Mouse (Mus musculus) lung, embryonic 14.5 days (tissue): Measurements from ENCODE around the gene Iqcf3. TPM values are rescaled to one million over a fixed set of nuclear protein-coding genes. Genes with fewer than 3 reads are reported as not detected.

Experiments
- ATAC-seq: fragments of 200-750 bp; cut with Nextera tagmentation; 2 replicates; pipeline ENCODE4 v1.8.0; 2017; ENCODE audit warnings: mild to moderate bottlenecking, moderate TSS enrichment, moderate library complexity; ENCODE audit not compliant: insufficient read depth
- DNase-seq: peaks from one replicate; pipeline ENCODE4 v3.0.0-alpha.2; 2015
- H3K27ac ChIP-seq: fragments of 300-500 bp; sonication (generic); 2 replicates; pipeline ENCODE4 v1.5.1; 2014; ENCODE audit warnings: low read depth, mild to moderate bottlenecking, moderate library complexity
- H3K27me3 ChIP-seq: fragments of 300-500 bp; sonication (generic); 2 replicates; pipeline ENCODE4 v1.6.1; 2014; ENCODE audit warnings: low read length, control low read depth; ENCODE audit not compliant: insufficient read depth
- H3K36me3 ChIP-seq: fragments of 300-500 bp; sonication (generic); 2 replicates; pipeline ENCODE4 v1.6.1; 2014; ENCODE audit warnings: control low read depth; ENCODE audit not compliant: insufficient read depth
- H3K4me1 ChIP-seq: fragments of 300-500 bp; sonication (generic); 2 replicates; pipeline ENCODE4 v1.6.1; 2014; ENCODE audit warnings: antibody characterized with exemption, control low read depth; ENCODE audit not compliant: insufficient read depth
- H3K4me2 ChIP-seq: fragments of 300-500 bp; sonication (generic); 2 replicates; pipeline ENCODE4 v1.6.1; 2014; ENCODE audit warnings: mild to moderate bottlenecking
- H3K4me3 ChIP-seq: fragments of 300-500 bp; sonication (generic); 2 replicates; pipeline ENCODE4 v1.5.1; 2014; ENCODE audit warnings: low read depth, low read length
- H3K9ac ChIP-seq: fragments of 300-500 bp; sonication (generic); 2 replicates; pipeline ENCODE4 v1.6.1; 2014
- H3K9me3 ChIP-seq: fragments of 300-500 bp; sonication (generic); 2 replicates; pipeline ENCODE4 v1.6.1; 2016; ENCODE audit warnings: low read depth, low read length, control low read depth
- CTCF ChIP-seq: IDR thresholded peaks from 2 replicates; pipeline ENCODE4 v1.5.1; 2016; ENCODE audit warnings: antibody characterized with exemption, low read depth
- WGBS: fragments of 180-500 bp; shearing (Covaris S2); extraction: QIAGEN DNeasy Blood & Tissue Kit; methylation state at CpG from one replicate; pipeline ENCODE4 v1.1.7; 2014; 5-methylcytosine and 5-hydroxymethylcytosine counted together
- polyA plus RNA-seq: library from polyadenylated mRNA; unstranded; fragments of >200 nt; fragmentation: Nextera tagmentation; extraction: Ambion mirVana; gene quantifications from 2 replicates; pipeline ENCODE4 v1.2.1, GENCODE M21; 2014

The Iqcf3 gene
- polyA plus RNA-seq, 1 experiment from 2014 or later, result not detected

- Histone ChIP-seq H3K4me3 (no peak overlapping the region), H3K4me2 (no peak overlapping the region), H3K27ac (no peak overlapping the region), H3K27me3 (no peaks in the 10 kb centered on the region), H3K9ac (no peak overlapping the region), H3K36me3 (no peaks in the 10 kb centered on the region), H3K4me1 (no peaks in the 10 kb centered on the region), H3K9me3 (no peaks in the 10 kb centered on the region)
- 75% methylated on average over 7 of the region's 7 CpGs for WGBS
- ATAC-seq, result no peak
- TF ChIP-seq CTCF, result no peak
- no peak for DNase-seq
Measured at GRCm38 (mm10) chr9:106580016-106580415, 18.6 kb upstream of the Iqcf3 start.

- Histone ChIP-seq H3K27ac (no peak overlapping the region), H3K9me3 (no peaks in the 10 kb centered on the region), H3K4me3 (no peak overlapping the region), H3K36me3 (no peaks in the 10 kb centered on the region), H3K9ac (no peak overlapping the region), H3K4me2 (no peak overlapping the region), H3K27me3 (no peaks in the 10 kb centered on the region), H3K4me1 (no peaks in the 10 kb centered on the region)
- 72% methylated on average over 2 of the region's 2 CpGs for WGBS
- no peak for ATAC-seq
- no peak for TF ChIP-seq CTCF
- no peak for DNase-seq
Measured at GRCm38 (mm10) chr9:106576112-106576511, 14.7 kb upstream of the Iqcf3 start.

- no peak for TF ChIP-seq CTCF
- Histone ChIP-seq H3K36me3 (no peaks in the 10 kb centered on the region), H3K27ac (no peak overlapping the region), H3K9me3 (no peaks in the 10 kb centered on the region), H3K9ac (no peak overlapping the region), H3K4me1 (no peaks in the 10 kb centered on the region), H3K4me3 (no peak overlapping the region), H3K27me3 (no peaks in the 10 kb centered on the region), H3K4me2 (no peak overlapping the region)
- no peak for DNase-seq
- 85% methylated on average over 5 of the region's 5 CpGs for WGBS
- no peak for ATAC-seq
Measured at GRCm38 (mm10) chr9:106573366-106573765, 11.9 kb upstream of the Iqcf3 start.

GRCm38 (mm10) chr9:106572186-106572585, 10.8 kb upstream of the Iqcf3 start:
- Histone ChIP-seq H3K9ac (no peak overlapping the region), H3K9me3 (no peaks in the 10 kb centered on the region), H3K4me3 (no peak overlapping the region), H3K27me3 (no peaks in the 10 kb centered on the region), H3K4me2 (no peak overlapping the region), H3K4me1 (no peaks in the 10 kb centered on the region), H3K27ac (no peak overlapping the region), H3K36me3 (no peaks in the 10 kb centered on the region)
- no peak for DNase-seq
- 74% methylated on average over 2 of the region's 2 CpGs for WGBS
- no peak for ATAC-seq
- no peak for TF ChIP-seq CTCF

GRCm38 (mm10) chr9:106570896-106571295, 9.5 kb upstream of the Iqcf3 start, which contains the start of gene Iqcf4:
Iqcf4 (minus strand) TSS chr9:106570996.
- DNase-seq (no peak), ATAC-seq (no peak)
- Histone ChIP-seq H3K9ac (no peak within 1 kb of the TSS), H3K4me1 (no peaks in the 10 kb centered on the region), H3K36me3 (no peaks in the 10 kb centered on the region), H3K27me3 (no peaks in the 10 kb centered on the region), H3K27ac (no peak within 1 kb of the TSS), H3K4me2 (no peak within 1 kb of the TSS), H3K4me3 (no peak within 1 kb of the TSS), H3K9me3 (no peaks in the 10 kb centered on the region)
- TF ChIP-seq CTCF, result no peak
- WGBS, result 81% methylated on average over 7 of the region's 7 CpGs

GRCm38 (mm10) chr9:106566437-106566836, 5.0 kb upstream of the Iqcf3 start:
- WGBS, result 48% methylated on average over 11 of the region's 11 CpGs
- no peak for ATAC-seq

GRCm38 (mm10) chr9:106564025-106564424, 2.6 kb upstream of the Iqcf3 start:
- H3K27me3 ChIP-seq, result no peaks in the 10 kb centered on the region
- H3K9me3 ChIP-seq, result no peaks in the 10 kb centered on the region
- no peak overlapping the region for H3K4me2 ChIP-seq
- no peaks in the 10 kb centered on the region for H3K36me3 ChIP-seq
- ATAC-seq (no peak), DNase-seq (no peak)
- no peak overlapping the region for H3K4me3 ChIP-seq
- H3K27ac ChIP-seq, result no peak overlapping the region
- no peak overlapping the region for H3K9ac ChIP-seq
- H3K4me1 ChIP-seq, result no peaks in the 10 kb centered on the region
- no peak for TF ChIP-seq CTCF
- 70% methylated on average over 8 of the region's 8 CpGs for WGBS

More at GRCm38 (mm10) chr9:106566437-106566836, 5.0 kb upstream of the Iqcf3 start:
- TF ChIP-seq CTCF, result no peak
- no peaks in the 10 kb centered on the region for H3K27me3 ChIP-seq
- H3K9me3 ChIP-seq, result no peaks in the 10 kb centered on the region
- H3K27ac ChIP-seq, result no peak overlapping the region
- peak; percentile 27 for DNase-seq
- H3K36me3 ChIP-seq, result no peaks in the 10 kb centered on the region
- no peak overlapping the region for H3K4me2 ChIP-seq
- no peak overlapping the region for H3K9ac ChIP-seq
- no peak overlapping the region for H3K4me3 ChIP-seq
- H3K4me1 ChIP-seq, result no peaks in the 10 kb centered on the region

GRCm38 (mm10) chr9:106562291-106562690, 860 bp upstream of the Iqcf3 start:
- TF ChIP-seq CTCF, result no peak
- Histone ChIP-seq H3K4me1 (no peaks in the 10 kb centered on the region), H3K9ac (no peak overlapping the region), H3K36me3 (no peaks in the 10 kb centered on the region), H3K27ac (no peak overlapping the region), H3K4me3 (no peak overlapping the region), H3K4me2 (no peak overlapping the region), H3K27me3 (no peaks in the 10 kb centered on the region), H3K9me3 (no peaks in the 10 kb centered on the region)
- ATAC-seq (no peak), DNase-seq (no peak)
- WGBS, result 80% methylated on average over 11 of the region's 11 CpGs
